Mouse (Mus musculus) forebrain, postnatal 0 days (tissue): ENCODE measurements around the gene Igdcc3. TPM values are rescaled to one million over a fixed set of nuclear protein-coding genes. Genes with fewer than 3 reads are reported as not detected.
"Not testable (repeated sequence)": the region's sequence is repeated elsewhere in the genome, so short reads cannot be mapped to it uniquely, and the experiment has no call there.

Source experiments
- ATAC-seq: fragments of 200-750 bp; cut with Nextera tagmentation; 2 replicates; pipeline ENCODE4 v1.8.0; 2017; ENCODE audit warnings: mild to moderate bottlenecking, moderate library complexity
- DNase-seq: peaks from one replicate; pipeline ENCODE4 v3.0.0-alpha.2; 2015
- H3K27ac ChIP-seq: fragments of 300-500 bp; sonication (generic); 2 replicates; pipeline ENCODE4 v1.5.1; 2014; ENCODE audit warnings: low read depth, mild to moderate bottlenecking, antibody characterized with exemption, low read length, moderate library complexity, mixed read lengths
- H3K27me3 ChIP-seq: fragments of 300-500 bp; sonication (generic); 2 replicates; pipeline ENCODE4 v1.6.1; 2014; ENCODE audit warnings: mild to moderate bottlenecking, low read length, mixed read lengths; ENCODE audit not compliant: insufficient read depth
- H3K36me3 ChIP-seq: fragments of 300-500 bp; sonication (generic); 2 replicates; pipeline ENCODE4 v1.6.1; 2014; ENCODE audit warnings: mild to moderate bottlenecking, moderate library complexity; ENCODE audit not compliant: insufficient read depth
- H3K4me1 ChIP-seq: fragments of 300-500 bp; sonication (generic); 2 replicates; pipeline ENCODE4 v1.6.1; 2014; ENCODE audit warnings: antibody characterized with exemption; ENCODE audit not compliant: insufficient read depth
- H3K4me2 ChIP-seq: fragments of 300-500 bp; sonication (generic); 2 replicates; pipeline ENCODE4 v1.6.1; 2014; ENCODE audit warnings: low read depth, mild to moderate bottlenecking, moderate library complexity
- H3K4me3 ChIP-seq: fragments of 300-500 bp; sonication (generic); 2 replicates; pipeline ENCODE4 v1.5.1; 2014; ENCODE audit warnings: low read depth, low read length, mixed read lengths
- H3K9ac ChIP-seq: fragments of 300-500 bp; sonication (generic); 2 replicates; pipeline ENCODE4 v1.6.1; 2014; ENCODE audit warnings: mild to moderate bottlenecking
- H3K9me3 ChIP-seq: fragments of 300-500 bp; sonication (generic); 2 replicates; pipeline ENCODE4 v1.6.1; 2016; ENCODE audit warnings: low read length
- CTCF ChIP-seq: sonication (generic); IDR thresholded peaks from 2 replicates; pipeline ENCODE4 v1.5.1; 2016; ENCODE audit warnings: antibody characterized with exemption, control low read depth, low read depth
- WGBS: fragments of 180-500 bp; shearing (Covaris S2); extraction: QIAGEN DNeasy Blood & Tissue Kit; methylation state at CpG from one replicate; pipeline ENCODE4 v1.1.7; 2014; 5-methylcytosine and 5-hydroxymethylcytosine counted together
- polyA plus RNA-seq: library from polyadenylated mRNA; unstranded; fragments of >200 nt; fragmentation: Nextera tagmentation; extraction: Ambion mirVana; gene quantifications from 2 replicates; pipeline ENCODE4 v1.2.1, GENCODE M21; 2015
- total RNA-seq: library from RNA; depleted of rRNA; stranded (reverse); fragments of >200 nt; gene quantifications from 2 replicates; pipeline ENCODE4 v1.2.3, GENCODE M21; 2014

The Igdcc3 gene
- total and polyA plus RNA-seq, 2 experiments from 2014 or later, result 3.0 to 4.2 TPM

DNA sequence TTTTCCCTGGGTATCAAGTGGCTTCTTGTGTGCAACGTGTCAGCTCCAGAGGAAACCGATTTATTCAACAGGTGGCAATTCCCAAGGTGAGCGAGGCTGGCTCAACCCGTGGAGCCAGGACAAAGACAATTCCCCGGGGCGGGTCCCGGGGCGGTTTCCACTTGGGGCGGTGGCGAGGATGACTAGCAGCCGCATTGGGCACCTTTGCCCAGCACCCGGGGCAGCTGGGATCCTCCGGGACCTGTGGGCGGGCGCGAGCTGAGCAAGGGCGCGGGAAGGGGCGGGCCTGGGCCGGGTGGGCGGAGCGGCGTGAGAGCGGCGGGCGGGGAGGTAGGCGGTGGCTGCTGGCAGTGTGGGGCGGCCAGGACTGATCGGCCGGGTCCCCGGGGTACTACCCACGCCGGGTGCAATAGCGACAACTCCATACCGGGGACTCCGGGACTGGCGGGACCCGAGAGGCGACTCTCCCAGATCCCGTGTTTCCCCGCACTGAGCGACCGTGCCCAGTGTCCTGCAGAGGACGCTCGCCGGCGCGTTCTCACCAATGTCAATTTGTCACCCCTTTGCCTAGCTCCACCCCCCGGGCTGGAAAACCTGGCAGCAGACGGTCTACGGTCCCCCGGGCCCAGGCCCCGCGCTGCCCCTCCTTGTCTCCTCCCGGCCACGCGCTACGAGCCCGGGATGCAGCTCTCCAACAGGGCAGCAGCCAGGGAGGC is 73.9 kb downstream of the Igdcc3 start:
- Histone ChIP-seq H3K4me1 (0 out of 2 replicates have a peak, but pooled peaks cover 2% of the 10 kb centered on the region), H3K9ac (peak overlapping the region; percentile 89), H3K27me3 (no peaks in the 10 kb centered on the region), H3K27ac (peak overlapping the region; percentile 85), H3K9me3 (no peaks in the 10 kb centered on the region), H3K4me2 (peak overlapping the region; percentile 96), H3K36me3 (no peaks in the 10 kb centered on the region), H3K4me3 (peak overlapping the region; percentile 61)
- 1% methylated on average over 53 of the region's 59 CpGs for WGBS
- ATAC-seq, result peak; percentile 94
- TF ChIP-seq CTCF, result peak; percentile 49; the same call in 1 of the 2 replicates
- DNase-seq, result peak; percentile 84

- TF ChIP-seq CTCF, result no peak
- ATAC-seq, result no peak; the same call in 1 of the 2 replicates
- Histone ChIP-seq H3K36me3 (no peaks in the 10 kb centered on the region), H3K27me3 (no peaks in the 10 kb centered on the region), H3K4me1 (0 out of 2 replicates have a peak, but pooled peaks cover 2% of the 10 kb centered on the region), H3K9ac (peak overlapping the region; percentile 89), H3K9me3 (no peaks in the 10 kb centered on the region), H3K27ac (peak overlapping the region; percentile 85), H3K4me2 (peak overlapping the region; percentile 96), H3K4me3 (peak overlapping the region; percentile 61)
- 12% methylated on average over 31 of the region's 31 CpGs for WGBS
- DNase-seq, result no peak
Observed at GRCm38 (mm10) chr9:65215494-65216126, 74.6 kb downstream of the Igdcc3 start.

- H3K36me3 ChIP-seq, result no peaks in the 10 kb centered on the region
- TF ChIP-seq CTCF, result no peak
- DNase-seq, result no peak
- no peak for ATAC-seq
- no peak overlapping the region for H3K9ac ChIP-seq
- H3K4me1 ChIP-seq, result 0 out of 2 replicates have a peak, but pooled peaks cover 2% of the 10 kb centered on the region
- H3K9me3 ChIP-seq, result no peaks in the 10 kb centered on the region
- no peaks in the 10 kb centered on the region for H3K27me3 ChIP-seq
- no peak overlapping the region for H3K4me2 ChIP-seq
- 67% methylated on average over 8 of the region's 8 CpGs for WGBS
- H3K4me3 ChIP-seq, result no peak overlapping the region
- H3K27ac ChIP-seq, result no peak overlapping the region
Observed at GRCm38 (mm10) chr9:65216972-65217371, 76.0 kb downstream of the Igdcc3 start.

- Histone ChIP-seq H3K9me3 (no peaks in the 10 kb centered on the region), H3K4me3 (no peak overlapping the region), H3K27ac (no peak overlapping the region), H3K9ac (no peak overlapping the region), H3K27me3 (no peaks in the 10 kb centered on the region), H3K36me3 (no peaks in the 10 kb centered on the region), H3K4me1 (0 out of 2 replicates have a peak, but pooled peaks cover 2% of the 10 kb centered on the region), H3K4me2 (no peak overlapping the region)
- DNase-seq, result no peak
- WGBS, result 72% methylated on average over 6 of the region's 6 CpGs
- ATAC-seq, result no peak
- no peak for TF ChIP-seq CTCF
Observed at GRCm38 (mm10) chr9:65217661-65218060, 76.7 kb downstream of the Igdcc3 start.

DNA sequence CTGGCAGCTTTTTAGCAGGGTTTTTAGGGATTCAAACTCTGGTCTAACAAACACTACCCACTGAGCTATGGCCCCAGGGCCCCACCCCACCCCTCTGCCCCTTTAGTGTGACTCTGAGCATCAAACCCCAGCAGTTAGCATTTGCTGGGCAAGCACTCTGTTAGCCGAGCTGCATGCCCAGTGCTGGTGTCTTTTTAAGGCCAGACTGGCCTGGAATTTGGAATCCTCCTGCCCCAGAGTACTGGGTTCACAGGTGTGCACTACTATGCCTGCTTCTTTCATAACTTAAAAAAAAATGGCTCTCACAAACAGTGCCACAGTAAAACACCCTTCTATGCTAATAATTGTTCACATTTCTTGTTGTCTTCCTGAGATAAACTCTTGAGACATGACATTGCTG is 77.9 kb downstream of the Igdcc3 start:
- H3K4me2 ChIP-seq, result no peak overlapping the region
- 59% methylated on average over 1 of the region's 1 CpGs for WGBS
- no peaks in the 10 kb centered on the region for H3K36me3 ChIP-seq
- 0 out of 2 replicates have a peak, but pooled peaks cover 2% of the 10 kb centered on the region for H3K4me1 ChIP-seq
- no peak overlapping the region for H3K9ac ChIP-seq
- no peak overlapping the region for H3K27ac ChIP-seq
- H3K27me3 ChIP-seq, result no peaks in the 10 kb centered on the region
- no peak overlapping the region for H3K4me3 ChIP-seq
- no peak for TF ChIP-seq CTCF
- no peak for ATAC-seq
- DNase-seq, result no peak
- H3K9me3 ChIP-seq, result no peaks in the 10 kb centered on the region

- ATAC-seq, H3K36me3 ChIP-seq, DNase-seq, H3K4me2 ChIP-seq, H3K4me3 ChIP-seq, H3K9ac ChIP-seq, H3K27ac ChIP-seq, H3K9me3 ChIP-seq, H3K4me1 ChIP-seq, H3K27me3 ChIP-seq: not testable (repeated sequence)
- TF ChIP-seq CTCF, result peak; percentile 42
- 41% methylated on average over 3 of the region's 3 CpGs for WGBS
Observed at GRCm38 (mm10) chr9:65220398-65220797, 79.4 kb downstream of the Igdcc3 start.

DNA sequence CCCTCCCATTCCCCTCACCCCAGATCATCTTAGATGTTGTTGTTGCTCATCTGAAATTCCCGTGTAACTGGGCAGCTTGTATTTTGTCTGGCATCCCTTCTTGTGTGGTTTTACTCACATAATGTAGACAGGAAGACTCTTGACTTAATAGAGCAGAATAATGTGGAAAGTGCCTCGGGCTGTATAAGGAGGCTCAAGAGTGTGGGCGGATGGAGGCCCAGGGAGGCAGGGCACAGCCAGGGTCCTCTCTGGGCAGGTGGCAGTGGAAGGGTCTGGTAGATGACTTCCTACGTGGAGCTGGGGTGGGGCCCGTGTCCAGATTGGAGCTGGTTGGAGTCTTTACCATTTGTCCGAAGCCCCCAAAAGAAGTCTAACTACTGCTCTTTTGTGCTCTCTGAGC is 82.9 kb downstream of the Igdcc3 start:
- no peak for ATAC-seq
- Histone ChIP-seq H3K27me3 (no peaks in the 10 kb centered on the region), H3K9ac (no peak overlapping the region), H3K4me2 (no peak overlapping the region), H3K4me3 (no peak overlapping the region), H3K27ac (no peak overlapping the region), H3K4me1 (no peaks in the 10 kb centered on the region), H3K36me3 (no peaks in the 10 kb centered on the region), H3K9me3 (no peaks in the 10 kb centered on the region)
- no peak for TF ChIP-seq CTCF
- DNase-seq, result no peak
- 74% methylated on average over 6 of the region's 6 CpGs for WGBS
